Mouse (Mus musculus) CD4-positive, CD25-positive, alpha-beta regulatory T cell, adult 2 months (primary cell): ENCODE data around the gene Samd5.

Experiments used
- DNase-seq: peaks from one replicate; pipeline ENCODE4 v3.0.0-alpha.2; 2012; ENCODE audit warnings: low read depth, low spot score

Samd5 gene

DNA sequence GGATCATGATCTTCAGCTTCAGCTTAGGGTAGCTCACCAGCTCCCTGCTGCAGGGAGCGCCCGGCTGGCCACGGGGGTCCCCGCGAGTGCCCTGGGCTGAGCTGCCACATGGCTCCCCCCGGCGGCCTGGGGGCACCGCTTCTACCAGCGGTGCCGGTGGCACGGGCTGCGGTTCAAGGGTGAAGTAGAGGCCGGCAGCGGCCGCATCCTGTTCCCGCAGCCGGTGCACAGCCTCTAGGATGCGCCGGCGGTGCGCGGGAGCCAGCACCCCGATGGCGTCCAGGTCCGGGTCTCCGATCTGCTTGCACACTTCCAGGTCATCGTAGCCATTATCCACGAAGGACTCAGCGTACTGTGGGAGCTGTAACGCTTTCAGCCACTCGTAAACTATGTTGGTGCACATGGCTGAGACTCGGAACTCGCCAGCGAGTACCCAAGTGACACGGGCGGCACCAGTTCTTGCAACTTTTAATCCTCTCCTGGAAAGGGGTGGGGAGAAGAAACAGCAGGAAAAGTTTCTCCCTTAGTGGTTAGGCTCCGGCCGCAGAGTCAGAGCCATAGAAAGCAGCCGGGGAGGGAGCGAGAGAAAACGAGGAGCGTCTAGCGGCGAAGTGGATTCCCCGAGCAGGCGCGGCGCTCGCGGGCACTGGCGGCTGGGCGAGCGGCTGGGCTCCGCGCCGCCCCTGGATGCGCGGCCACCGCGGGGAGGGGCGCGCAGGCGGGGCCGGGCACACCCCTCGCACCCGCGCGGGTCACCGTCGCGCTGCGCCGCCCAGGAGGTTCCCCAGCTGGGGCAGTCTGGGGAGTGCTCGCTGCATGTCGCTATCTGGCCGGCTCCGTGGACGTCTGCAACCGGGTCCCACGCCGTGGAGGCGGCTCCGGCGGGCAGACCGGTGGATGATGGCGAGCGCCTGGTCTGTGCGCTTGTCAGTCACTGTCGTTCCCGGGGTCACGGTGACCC, at the start of gene Samd5:
Samd5 (minus strand) TSS at position 648 of the 961 bp plus-strand sequence.
- no peak for DNase-seq

DNA sequence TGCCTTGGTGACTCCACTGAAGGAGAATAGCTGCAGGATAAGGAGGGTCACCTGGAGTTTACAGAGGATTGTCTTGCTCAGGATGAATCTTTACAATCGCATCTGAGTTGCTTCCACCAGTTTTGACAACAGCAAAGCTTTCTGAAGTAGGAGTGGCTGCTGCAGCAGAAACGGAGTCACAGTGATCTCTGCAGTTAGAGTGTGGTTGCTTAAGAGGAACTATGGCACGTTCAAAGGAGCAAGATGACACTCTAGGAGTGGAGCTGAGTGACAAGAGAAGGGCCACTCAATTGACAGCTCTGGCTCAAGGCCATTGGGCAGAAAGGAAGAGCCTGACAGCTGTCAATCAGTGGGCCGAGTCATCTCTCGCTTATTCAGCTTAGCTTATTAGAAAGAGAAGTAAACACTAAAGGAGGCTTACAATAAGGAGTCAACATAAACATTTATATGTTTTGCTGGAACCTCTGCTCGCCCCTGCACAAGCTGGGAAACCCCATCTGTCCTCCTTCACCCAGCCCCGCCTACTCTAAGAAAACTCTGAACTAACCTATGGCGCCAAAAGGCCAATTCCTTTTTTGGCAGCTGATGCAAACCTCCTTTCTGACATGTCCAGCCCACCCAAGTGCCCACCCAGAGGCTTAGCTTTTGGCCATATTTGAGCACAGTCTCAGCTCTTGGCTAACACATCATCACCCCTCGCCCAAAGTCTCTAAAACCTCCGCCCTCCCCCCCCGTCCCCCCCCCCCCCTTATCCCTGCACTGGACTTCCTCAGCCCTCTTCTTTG, 47.7 kb upstream of the Samd5 start:
- DNase-seq, result no peak

DNA sequence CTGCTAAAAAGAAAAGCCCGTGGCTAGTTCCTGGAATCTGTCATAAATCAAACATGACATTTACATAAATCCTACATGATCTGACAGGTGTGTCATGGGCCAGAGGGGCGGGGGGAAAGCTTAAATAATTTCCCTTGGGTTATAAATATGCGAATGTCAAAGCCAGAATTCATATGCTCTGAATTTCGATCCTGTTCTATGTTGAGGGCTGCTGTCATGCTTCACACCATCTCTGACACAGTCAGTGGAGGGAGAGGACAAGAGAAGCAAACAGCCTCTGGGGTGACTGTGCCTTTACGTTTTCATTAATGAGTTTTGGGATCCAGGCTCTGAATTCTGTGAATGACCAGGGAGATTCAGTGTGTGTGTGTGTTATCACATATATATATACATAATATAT, 45.0 kb upstream of the Samd5 start:
- DNase-seq, result no peak

DNA sequence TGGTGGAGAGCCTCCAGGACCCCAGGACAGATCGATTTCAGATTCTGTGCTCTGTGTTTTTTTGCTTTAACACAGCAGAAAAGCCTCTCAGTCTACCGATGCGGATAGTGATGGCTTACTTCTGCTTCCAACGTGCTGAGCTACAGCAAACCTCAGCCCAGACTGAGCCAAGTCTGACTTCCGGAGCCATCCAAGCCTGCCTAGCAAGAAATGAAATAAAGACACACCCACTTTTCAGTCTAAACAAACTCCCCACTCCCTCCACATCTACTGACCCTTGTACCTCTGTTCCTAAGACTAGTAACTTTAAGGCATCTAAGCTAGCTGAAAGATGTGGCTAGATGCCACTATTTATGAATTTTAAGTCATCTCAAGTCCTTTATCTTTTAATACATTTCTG, 43.1 kb upstream of the Samd5 start:
- DNase-seq, result no peak

DNA sequence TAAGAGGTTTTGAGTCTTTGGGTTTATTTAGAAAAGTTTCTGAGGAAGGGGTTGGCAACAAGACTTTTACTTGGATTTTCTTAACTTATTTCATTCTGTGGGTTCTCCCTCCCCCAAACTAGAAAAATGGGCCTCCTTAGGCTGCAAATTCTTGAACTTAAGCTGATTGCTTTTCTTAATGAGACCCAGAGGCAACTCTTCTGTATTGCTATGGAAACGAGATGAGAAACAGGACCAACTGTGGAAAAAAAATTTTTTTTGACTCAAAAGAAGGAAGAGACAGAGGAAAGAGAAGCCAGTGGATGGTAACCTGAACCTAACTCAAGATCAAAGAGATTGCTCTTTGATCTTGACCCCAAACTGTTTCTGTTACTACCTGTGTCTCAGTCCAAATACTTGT, 29.9 kb upstream of the Samd5 start:
- no peak for DNase-seq

DNA sequence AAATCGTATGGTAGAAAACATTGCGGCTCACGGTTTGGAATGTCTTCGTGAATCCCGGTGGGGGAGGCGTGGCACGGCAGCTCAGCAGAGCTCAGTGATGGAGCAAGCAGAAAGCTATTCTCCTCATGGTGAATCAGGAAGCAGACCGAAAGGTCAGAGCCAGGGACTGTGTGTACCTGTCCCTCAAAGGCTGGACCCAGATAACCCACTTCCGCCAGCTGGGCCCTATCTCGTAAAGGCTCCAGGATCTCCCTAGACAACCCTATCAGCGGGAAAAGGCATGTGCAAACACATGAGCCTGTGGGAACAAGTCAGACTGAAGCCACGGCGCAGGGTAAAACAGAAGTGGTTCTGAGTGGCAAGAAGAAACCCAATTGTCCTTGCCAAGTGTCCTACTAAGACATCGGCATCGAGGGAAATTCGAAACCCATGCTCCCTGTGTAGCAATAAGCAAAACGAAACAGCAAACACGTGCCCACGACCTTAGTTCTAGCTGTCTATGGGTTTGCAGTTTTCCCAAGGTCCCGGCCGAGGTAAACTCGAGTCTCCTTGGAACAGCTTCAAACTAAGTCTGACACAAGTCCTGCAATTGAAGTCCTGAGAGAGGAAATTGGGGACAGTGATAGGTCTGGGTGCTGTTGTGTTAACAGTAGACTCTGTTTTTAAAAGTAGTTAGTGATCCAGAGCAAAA, 24.2 kb upstream of the Samd5 start:
- no peak for DNase-seq

DNA sequence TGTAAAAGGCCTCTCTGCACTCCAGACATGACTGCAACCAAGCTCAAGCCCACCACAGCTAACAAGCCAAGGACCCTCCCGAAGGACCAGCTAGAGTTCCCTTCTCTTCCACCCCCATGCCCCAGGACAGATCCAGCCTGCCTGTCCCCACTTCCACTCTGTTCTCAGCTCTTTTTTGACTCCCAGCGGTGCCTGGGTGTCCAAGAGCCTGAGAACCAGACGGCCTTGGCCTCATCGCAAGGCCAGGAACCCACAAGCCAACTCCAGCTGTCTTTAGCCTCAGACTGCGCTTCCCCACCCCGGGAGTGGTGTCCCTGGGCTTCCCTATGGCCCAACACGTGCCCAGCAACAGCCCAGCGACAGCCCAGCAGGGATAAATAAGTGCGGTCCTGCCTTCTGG, 23.1 kb upstream of the Samd5 start:
- DNase-seq, result no peak

DNA sequence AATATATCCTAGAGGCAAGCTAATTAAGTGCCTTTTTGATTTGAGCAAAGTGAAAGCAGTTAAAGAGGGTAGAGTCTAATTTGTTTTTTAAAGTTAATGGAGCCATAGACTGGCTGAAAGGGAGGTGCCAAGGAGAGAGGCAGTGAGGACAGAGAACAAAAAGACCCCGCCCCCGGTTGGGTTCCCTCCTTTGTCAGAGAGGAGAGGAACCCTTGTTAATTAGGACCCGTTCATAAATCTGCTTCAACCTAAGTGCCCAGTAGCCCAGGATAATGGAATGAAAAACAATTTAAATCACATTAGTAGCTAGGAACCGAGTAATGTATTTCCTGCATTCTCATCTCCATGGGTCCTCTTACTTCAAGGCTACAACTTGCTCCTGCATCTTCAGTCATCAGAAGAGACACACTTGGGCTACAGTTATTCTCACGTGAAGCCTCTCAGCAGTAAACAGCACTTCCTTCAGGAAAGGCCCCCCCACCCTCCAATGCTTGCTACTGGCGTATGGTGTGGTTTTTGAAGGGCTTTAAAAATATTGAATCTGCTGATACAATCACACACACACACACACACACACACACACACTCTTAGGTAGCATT, 21.6 kb upstream of the Samd5 start:
- no peak for DNase-seq

DNA sequence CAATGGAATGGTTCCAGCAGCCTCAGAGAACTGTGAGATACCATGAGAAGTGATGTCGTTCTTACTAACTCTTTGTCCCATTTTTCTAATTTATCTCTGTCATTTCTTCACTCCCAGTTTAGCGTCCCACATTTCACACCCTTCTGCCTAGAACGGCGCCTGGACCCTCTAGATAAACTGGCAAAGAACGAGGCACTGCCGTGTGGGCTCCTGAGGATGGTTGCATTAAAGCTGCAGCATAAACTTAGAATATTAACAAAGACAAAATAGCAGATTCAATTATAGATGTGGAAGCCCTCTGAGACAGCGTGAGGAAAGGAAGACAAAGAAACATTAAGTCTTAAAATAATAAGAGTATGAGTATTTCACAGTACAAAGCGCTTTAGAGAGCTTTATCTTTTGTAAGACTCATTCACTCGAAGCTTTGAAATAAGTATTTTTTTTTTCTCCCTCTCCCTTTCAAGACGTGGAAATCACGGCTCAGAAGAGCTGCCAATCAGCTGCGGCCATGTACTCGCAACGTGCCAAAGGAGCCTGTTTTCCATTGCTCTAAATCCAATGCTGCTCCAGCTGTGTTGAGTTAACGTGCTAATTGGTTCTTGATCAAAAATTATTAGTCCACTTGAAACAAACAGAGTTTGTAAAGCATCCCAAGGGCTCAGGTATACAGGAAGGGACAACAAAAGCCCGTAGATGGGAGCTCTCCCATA, 19.1 kb upstream of the Samd5 start:
- DNase-seq, result no peak

DNA sequence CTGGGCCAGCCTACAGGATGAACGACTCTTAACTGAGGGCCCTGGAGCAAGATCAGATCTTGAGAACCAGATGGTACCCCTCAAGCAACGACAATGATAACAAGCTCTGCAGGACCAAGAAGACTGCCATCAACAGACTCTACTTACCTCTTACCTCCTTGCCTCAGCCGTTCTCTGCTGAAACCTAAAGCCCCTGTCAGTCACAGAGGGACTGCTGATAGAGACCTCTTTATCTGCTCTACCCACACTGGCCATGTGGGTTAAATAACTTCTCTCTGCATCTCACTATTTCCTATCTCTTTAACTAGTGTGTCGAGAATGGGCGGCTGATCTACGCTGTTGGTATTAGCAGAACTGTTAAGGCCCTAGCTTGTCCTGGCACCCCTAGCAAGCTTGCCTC, 5.9 kb upstream of the Samd5 start:
- DNase-seq, result no peak

DNA sequence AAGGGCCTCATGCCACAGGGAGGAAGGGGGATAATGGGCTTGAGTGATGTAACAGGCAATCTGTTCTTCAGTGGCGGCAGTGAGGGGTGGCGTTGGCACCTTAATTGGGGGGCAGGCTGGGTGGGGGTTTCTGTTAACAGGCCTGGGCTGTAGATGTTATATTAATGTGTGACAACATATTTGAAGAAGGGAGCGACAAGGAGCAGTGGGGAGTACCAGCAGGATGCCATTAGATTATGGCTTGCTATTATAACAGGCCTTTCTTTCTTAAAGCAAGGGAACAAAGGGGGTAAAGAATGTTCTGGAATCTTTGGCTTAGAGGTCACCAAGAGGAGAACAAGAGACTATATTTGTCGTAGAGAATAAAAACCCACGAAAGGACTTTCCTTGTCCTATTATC, 4.9 kb upstream of the Samd5 start:
- no peak for DNase-seq

DNA sequence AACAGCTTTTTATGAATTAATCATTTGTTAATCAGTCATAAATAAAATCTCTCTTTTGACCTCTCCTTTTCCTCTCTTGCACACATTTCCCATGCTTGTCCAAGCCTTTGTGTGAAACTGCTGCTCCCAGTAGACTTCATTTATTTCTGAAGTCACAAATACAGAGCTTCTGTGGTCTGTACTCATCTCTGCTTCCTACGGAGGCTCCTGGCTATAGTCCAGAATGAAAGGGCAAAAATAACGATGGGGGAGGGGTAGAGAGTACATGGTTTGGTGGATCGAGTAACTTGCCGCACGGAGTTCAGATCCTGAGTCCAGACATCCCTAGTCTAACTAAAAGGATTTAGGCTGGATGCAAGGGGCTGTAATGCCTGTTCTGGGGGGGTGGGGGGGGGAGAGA, 3.1 kb upstream of the Samd5 start:
- DNase-seq, result no peak

DNA sequence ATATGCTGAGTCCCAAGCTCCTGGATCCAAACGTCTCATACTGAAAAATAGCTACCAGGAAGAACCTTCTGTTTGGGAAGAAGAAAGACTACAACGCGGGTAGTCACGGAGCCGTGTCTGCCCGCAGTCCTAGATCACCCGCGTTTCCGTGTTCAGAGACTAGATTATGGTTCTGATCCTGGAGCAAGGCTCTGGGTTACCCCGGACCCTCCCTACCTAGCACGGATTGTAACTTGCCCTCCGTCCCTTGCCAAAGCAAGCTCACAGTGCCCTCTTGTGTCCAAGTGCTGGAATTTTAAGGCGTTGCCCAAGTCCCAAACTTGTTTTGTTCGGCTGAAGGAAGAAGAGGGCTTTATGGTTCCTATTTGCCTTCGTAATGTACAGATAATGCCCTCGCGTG, 1.9 kb upstream of the Samd5 start:
- DNase-seq, result peak; percentile 51

DNA sequence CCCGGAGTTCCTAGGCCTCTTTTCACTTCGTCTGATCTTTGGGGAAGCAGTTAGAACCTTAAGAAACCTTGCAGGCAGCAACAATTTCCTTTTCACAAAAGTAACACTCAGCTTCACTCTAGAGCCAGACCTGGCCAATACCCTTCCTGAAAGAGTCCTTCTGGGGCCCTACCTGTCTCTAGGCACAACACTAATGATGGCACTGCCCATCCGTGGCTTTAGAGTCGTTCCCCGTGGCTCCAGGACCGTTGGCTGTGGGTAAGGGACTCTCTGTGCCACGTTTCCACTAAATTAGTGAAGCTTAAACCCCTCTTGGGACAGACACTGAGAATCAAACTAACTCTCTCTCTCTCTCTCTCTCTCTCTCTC, 1.4 kb upstream of the Samd5 start:
- DNase-seq, result no peak

DNA sequence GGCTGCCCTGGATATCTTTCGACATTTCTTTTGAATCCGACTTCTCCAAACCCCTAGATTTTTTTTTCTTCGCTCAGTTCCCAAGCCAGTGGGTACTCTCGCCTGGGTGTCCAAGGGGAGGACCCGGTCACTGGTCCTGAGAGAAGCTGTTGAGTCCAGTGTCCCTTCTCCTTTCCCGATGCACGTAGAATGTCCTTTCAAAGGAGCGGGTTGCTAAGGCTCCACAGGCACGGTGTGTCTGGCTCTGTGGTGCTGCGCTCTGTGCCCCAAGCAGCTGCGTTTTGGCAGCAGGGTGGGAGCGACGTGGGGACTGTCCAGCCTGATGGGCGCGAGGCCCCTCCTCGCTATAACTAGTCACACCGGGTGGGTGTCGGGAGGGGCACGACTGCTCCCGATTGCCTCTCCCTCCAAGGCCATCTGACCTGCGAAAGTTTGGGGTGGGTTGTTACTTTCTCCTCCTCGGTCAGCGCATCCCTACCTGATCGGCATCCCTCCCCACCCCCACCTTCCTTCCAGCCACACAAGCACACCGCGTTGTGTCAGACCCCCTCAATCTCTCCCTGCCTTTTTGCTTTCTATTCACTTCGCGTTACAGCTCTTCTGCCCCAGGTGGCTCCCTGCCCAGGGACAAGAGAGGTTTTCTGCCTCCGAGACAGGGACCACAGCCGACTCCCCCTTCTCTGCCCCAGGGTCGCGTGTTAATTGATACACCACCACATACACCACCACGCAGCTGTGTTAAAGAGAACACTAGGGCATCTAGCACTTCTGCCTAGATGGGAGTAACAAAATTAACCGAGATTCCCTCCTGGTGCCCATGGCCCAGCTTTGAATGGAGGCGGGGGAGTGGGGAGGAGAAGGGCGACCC, 776 bp upstream of the Samd5 start:
- no peak for DNase-seq

DNA sequence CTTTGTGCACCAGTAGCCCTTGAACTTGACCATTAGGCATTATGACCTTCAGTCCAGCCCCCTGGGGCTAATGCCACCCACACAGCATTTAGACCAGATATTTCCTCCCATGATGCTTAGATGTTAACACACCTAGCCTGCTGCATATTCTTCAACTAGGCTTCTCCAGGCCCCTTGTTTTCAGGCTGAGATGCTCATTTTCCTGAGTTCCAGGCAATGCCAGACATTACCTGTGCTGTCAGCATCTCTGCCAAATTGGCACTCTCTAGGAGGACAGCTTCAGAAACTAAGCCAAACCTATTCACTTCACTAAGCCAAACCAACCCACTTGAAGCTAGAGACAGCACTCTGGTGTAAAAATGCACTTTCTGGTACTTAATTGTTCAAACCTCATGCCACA, 1.7 kb downstream of the Samd5 start:
- no peak for DNase-seq

DNA sequence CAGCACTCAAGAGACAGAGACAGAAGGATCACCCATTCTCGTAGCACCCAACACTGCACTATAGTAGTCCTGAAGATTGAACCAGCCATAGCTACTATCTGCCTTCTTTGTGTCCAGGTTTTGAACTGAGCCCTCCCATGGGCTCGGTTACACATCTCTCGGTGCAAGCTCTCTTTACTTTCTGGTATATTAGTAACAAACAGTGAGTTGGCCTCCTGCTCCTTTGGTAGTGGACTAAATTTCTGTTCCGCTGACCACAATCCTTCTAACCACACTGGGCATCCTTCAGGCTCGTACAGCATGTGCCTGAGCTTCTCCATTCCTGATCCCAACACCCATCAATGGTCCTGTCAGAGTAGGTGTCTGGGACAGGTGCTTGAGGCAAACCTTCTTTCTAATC, 2.3 kb downstream of the Samd5 start:
- no peak for DNase-seq

DNA sequence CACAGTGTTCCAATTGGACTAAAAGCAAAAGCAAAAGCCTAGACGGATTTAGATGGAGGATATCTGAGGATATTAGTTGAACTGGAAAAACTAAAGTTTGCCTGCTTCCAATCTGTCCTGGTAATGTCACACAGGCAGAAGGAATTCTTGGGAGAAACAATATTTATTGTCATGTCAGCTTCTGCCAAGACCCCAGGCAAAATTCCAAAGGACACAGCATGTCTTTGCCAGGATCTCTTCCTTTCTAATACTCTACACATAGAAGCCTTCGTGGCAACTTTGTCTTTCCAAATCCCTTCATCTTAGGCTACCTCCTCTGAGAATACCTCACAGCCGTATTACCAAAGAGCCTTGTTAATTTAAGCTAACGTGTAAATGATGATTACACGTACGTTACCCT, 4.7 kb downstream of the Samd5 start:
- DNase-seq, result no peak

DNA sequence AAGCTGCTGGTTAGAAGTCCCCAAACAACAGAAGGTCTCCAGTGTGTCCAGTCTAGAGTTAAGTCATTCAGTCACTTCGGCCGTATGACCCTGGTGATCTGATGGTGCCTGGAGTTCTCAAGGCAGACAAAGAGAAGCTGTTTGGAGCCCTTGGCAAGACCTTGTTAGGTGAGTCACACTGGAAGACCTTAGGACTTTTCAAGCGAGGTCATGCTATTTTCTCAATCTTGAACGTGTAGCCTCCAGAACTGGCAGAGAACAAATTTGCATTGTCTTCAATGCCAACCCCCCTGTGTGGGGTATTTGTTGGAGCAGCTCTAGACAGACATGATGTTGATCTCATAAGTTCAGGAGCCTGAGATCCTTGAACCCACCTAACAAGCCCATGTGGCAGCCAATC, 6.2 kb downstream of the Samd5 start:
- no peak for DNase-seq

DNA sequence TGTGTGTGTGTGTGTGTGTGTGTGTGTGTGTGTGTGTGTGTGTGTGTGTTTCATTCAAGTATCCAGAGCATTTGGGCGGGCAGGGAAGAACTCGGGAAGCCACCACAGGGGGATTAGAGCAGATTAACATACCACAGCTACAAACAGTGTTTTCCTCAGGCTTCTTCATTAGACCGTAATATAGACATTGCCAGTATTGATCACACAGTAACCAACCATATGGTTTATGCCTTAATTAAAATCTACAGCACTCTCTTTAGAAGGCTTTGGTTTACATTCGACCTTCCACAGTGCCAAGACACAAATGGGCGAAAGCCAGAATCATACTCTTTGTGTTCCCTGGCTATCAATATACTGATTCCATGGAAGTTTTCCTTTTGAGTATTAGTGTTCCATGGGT, 22.1 kb downstream of the Samd5 start:
- DNase-seq, result no peak
